Mouse (Mus musculus): ENCODE results near the gene Mphosph10.

- TF ChIP-seq GATA1 (IDR thresholded peaks at IDR 0.05; ENCODE audit: low read length), result no peak
- TF ChIP-seq TAL1 (IDR thresholded peaks at IDR 0.05; ENCODE audit: low read length), result no peak
Measured at GRCm38 (mm10) chr7:64327486-64327885, 64.6 kb downstream of the Mphosph10 start.
